Mouse (Mus musculus): ENCODE measurements around the gene Zfp760.
A peak's percentile ranks its signal among the peaks of the same experiment; 100 is the strongest.
"Not testable (repeated sequence)": the region's sequence is repeated elsewhere in the genome, so short reads cannot be mapped to it uniquely, and the experiment has no call there.

Zfp760 gene

DNA sequence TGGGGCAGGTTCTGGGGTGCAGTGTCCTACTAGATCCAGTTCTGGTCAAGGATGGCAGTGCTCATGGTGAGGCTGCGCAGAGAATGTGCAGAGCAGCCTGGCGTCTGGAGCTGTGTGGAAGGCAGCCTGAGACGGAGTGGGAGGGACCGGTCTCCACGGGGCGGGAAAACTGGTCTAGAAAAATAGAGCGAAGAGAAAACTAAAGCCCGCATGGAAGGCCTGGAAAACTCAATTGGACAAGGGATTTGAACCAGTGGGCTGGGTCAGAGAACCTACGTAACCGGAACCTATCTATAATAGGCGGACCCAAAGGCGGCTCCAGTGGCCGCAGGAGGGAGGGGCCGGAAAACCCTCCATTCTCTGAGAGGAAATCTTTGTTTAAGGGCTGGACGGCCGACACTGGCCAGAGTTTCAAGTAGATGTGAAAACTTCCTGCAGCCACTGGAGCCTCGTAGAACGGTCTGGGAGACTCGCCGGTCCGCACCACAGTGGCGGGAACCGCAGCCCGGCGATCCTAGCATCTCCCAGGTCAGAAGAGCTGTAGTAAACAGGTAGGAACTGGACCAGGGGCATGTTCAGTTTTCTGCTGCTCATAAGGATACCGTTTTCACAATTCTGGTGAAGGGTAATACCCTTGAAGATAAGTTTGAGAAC, at the start of gene Zfp760:
Zfp760 (plus strand) TSS at position 399 of the 654 bp plus-strand sequence.
- peak; percentile 73 for DNase-seq

- not testable (repeated sequence) for DNase-seq
These were observed 28.7 kb upstream of the Zfp760 start for GRCm38 (mm10) chr17:21678826-21679225.

- DNase-seq: peak; percentile 65
These were observed 28.1 kb upstream of the Zfp760 start for GRCm38 (mm10) chr17:21679273-21680018.

GRCm38 (mm10) chr17:21680019-21680376, 27.5 kb upstream of the Zfp760 start:
- not testable (repeated sequence) for DNase-seq

GRCm38 (mm10) chr17:21691560-21691959, 16.0 kb upstream of the Zfp760 start, which contains the start of gene Gm10226:
Gene Gm10226, plus strand, starts transcription at chr17:21691860.
- DNase-seq: no peak

- no peak for DNase-seq
These were observed 14.2 kb upstream of the Zfp760 start for GRCm38 (mm10) chr17:21693342-21693741.

DNA sequence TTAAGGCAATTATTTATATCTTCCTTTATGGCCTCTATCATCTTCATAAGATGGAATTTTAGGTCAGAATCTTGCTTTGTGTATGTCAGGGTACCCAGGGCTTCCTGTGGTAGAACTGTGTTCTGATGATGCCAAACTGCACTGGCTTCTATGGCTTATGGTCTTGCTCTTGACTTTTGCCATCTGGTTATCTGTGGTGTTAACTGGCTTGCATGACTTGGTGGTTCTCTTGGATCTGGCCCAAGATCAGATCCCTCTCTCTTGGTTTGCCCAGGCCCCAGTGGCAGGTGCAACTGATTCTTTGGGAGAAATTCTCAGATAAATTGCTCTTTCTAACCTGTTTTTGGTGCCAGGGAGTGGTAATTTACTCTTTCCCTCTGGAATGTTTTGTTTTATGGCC, 11.5 kb upstream of the Zfp760 start:
- no peak for DNase-seq

- DNase-seq: no peak
These were observed 5.0 kb upstream of the Zfp760 start for GRCm38 (mm10) chr17:21702281-21703240.

GRCm38 (mm10) chr17:21703414-21703813, 4.1 kb upstream of the Zfp760 start:
- no peak for DNase-seq

- DNase-seq: no peak
These were observed 860 bp downstream of the Zfp760 start for GRCm38 (mm10) chr17:21708401-21708800.

DNA sequence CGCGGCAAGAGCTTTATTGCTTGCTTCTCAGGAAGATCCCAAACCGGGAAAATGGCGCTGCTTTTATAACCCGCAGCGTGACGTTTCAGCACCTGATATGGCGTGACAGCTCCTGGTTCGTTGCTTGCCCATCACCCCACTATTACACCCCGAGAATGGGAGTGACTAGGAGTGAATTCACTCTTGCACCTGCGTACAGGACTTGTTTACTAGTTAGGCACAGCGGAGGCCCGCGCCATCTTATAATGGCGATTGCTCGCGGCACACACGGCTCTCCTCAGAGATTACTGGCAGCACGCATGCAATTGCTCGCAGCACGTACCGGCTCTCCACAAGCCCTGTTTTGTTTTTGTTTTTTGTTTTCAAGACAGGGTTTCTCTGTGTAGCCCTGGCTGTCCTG, 23.0 kb downstream of the Zfp760 start, which contains the start of gene Zfp229:
Zfp229 (plus strand) TSS at position 301 of the 400 bp plus-strand sequence.
- not testable (repeated sequence) for DNase-seq

DNA sequence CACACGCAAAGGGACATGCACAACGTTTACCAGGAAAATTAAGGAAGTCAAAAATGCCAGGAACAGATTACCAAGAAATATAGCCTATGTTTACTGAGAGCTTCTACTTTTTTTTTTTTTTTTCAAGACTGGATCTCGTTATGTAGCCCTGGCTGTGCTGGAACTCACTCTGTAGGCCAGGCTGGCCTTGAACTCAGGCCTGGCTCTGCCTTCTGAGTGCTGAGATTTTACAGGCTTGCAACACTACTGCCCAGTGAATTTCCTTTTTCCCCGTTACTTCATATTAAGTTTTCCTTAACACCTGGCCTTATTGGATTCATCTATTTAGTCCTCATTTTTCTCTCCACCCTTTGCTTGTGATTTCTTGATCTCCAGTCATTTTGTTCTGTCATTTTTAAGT, 25.5 kb downstream of the Zfp760 start:
- no peak for DNase-seq

DNA sequence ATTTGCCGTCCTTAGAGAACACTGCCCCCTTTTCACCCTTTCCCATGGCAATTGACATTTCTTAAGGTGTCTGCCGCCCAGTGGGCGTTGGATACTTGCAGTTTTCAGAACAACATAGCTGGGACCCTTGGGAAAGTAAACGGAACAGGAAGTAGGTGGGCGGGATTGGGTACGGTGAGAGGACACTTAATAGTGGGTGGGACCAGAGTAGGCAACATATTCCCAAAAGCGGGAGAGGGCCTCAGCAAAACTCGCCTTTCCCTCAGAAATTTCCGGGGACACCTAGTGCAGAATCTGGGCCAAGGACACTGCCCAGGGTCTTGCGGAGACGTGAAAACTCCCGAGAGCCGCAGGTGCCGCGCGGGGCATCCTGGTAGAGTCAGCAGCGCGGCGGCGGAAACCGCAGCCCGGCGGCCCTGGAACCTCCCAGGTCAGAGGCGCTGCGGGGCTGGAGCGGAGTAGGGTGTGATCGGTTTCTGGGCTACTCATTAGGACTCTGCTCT, 26.0 kb downstream of the Zfp760 start:
- DNase-seq: peak; percentile 62

DNA sequence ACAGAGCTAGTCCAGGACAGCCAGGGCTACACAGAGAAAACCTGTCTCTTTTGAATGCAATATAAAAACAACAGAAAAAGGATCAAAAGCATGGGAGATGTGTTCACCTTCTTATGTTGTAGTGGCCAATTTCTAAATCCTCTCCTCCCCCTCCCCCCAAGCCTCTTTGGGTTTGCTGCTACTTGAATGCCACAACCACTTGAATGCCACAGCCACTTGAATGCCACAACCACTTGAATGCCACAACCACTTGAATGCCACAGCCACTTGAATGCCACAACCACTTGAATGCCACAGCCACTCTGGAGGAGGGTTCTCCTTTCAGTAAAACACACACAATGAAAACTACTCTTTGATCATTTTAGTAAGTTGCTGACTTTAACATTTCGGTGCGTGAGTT, 45.2 kb downstream of the Zfp760 start:
- DNase-seq: no peak

GRCm38 (mm10) chr17:21753342-21754208, 46.0 kb downstream of the Zfp760 start:
- no peak for DNase-seq

DNA sequence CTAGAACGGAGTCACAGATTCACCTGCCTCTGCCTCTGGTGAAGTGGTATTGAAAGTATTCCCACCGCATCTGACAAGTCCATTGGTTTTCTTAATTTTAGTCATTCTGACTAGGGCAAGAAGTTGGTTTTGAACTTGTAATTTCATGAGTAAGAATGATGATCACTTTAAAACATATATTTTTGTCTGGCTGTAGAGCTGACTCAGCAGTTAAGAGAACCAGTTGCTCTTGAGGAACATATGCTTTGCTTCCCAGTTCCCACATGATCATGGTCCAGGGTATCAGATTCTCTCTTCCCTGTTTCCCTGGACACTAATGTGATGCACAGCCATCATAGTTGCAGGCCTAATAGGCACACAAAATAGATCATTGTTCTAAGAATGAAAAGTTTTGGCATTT, 62.8 kb downstream of the Zfp760 start:
- DNase-seq: no peak

Data from cerebellum, adult 8-10 months (tissue).